Mouse (Mus musculus): Measurements from ENCODE around the gene Disp2. TPM values are rescaled to one million over a fixed set of nuclear protein-coding genes. Genes with fewer than 3 reads are reported as not detected.

The Disp2 gene
- polyA plus RNA-seq, 1 experiment, result not detected

GRCm38 (mm10) chr2:118774536-118774935 lies 5.0 kb upstream of the Disp2 start:
- 56% methylated on average over 2 of the region's 2 CpGs for WGBS
- H3K4me1 ChIP-seq (ENCODE audit: control insufficient read depth, insufficient read depth, low read length), result no peaks in the 10 kb centered on the region
- TF ChIP-seq CTCF (IDR thresholded peaks at IDR 0.05; ENCODE audit: control insufficient read depth, insufficient read depth, low read length), result no peak
- no peak for TF ChIP-seq POLR2A (IDR thresholded peaks at IDR 0.05; ENCODE audit: borderline replicate concordance, control insufficient read depth, low read depth, low read length)
- no peak overlapping the region for H3K4me3 ChIP-seq (replicated peaks; ENCODE audit: control insufficient read depth, low read depth, low read length)
- no peak overlapping the region for H3K27ac ChIP-seq (ENCODE audit: control insufficient read depth, insufficient read depth, low read depth, low read length, poor library complexity)

- WGBS, result 4% methylated on average over 1 of the region's 1 CpGs
- H3K4me1 ChIP-seq (ENCODE audit: control insufficient read depth, insufficient read depth, low read length), result no peaks in the 10 kb centered on the region; the same call in 1 of the 2 replicates
Observed at GRCm38 (mm10) chr2:118775396-118775795, 4.1 kb upstream of the Disp2 start.

GRCm38 (mm10) chr2:118775846-118776245 lies 3.7 kb upstream of the Disp2 start:
- 67% methylated on average over 4 of the region's 4 CpGs for WGBS
- no peak overlapping the region; the same call in 1 of the 2 replicates for H3K27ac ChIP-seq (ENCODE audit: control insufficient read depth, insufficient read depth, low read depth, low read length, poor library complexity)

More at GRCm38 (mm10) chr2:118775396-118775795, 4.1 kb upstream of the Disp2 start:
- Histone ChIP-seq H3K4me3 (replicated peaks; ENCODE audit: control insufficient read depth, low read depth, low read length) (no peak overlapping the region), H3K27ac (ENCODE audit: control insufficient read depth, insufficient read depth, low read depth, low read length, poor library complexity) (no peak overlapping the region)
- TF ChIP-seq POLR2A (IDR thresholded peaks at IDR 0.05; ENCODE audit: borderline replicate concordance, control insufficient read depth, low read depth, low read length) (no peak), CTCF (IDR thresholded peaks at IDR 0.05; ENCODE audit: control insufficient read depth, insufficient read depth, low read length) (no peak)

GRCm38 (mm10) chr2:118776295-118776694 lies 3.2 kb upstream of the Disp2 start:
- 54% methylated on average over 2 of the region's 2 CpGs for WGBS
- no peaks in the 10 kb centered on the region; the same call in 1 of the 2 replicates for H3K4me1 ChIP-seq (ENCODE audit: control insufficient read depth, insufficient read depth, low read length)
- H3K27ac ChIP-seq (ENCODE audit: control insufficient read depth, insufficient read depth, low read depth, low read length, poor library complexity), result no peak overlapping the region; the same call in 1 of the 2 replicates
- no peak overlapping the region for H3K4me3 ChIP-seq (replicated peaks; ENCODE audit: control insufficient read depth, low read depth, low read length)
- TF ChIP-seq POLR2A (IDR thresholded peaks at IDR 0.05; ENCODE audit: borderline replicate concordance, control insufficient read depth, low read depth, low read length), result no peak
- TF ChIP-seq CTCF (IDR thresholded peaks at IDR 0.05; ENCODE audit: control insufficient read depth, insufficient read depth, low read length), result no peak

More at GRCm38 (mm10) chr2:118775846-118776245, 3.7 kb upstream of the Disp2 start:
- TF ChIP-seq POLR2A (IDR thresholded peaks at IDR 0.05; ENCODE audit: borderline replicate concordance, control insufficient read depth, low read depth, low read length), result no peak
- TF ChIP-seq CTCF (IDR thresholded peaks at IDR 0.05; ENCODE audit: control insufficient read depth, insufficient read depth, low read length), result no peak
- H3K4me3 ChIP-seq (replicated peaks; ENCODE audit: control insufficient read depth, low read depth, low read length), result no peak overlapping the region
- H3K4me1 ChIP-seq (ENCODE audit: control insufficient read depth, insufficient read depth, low read length), result no peaks in the 10 kb centered on the region; the same call in 1 of the 2 replicates

GRCm38 (mm10) chr2:118778418-118778817 lies 1.1 kb upstream of the Disp2 start:
- no peaks in the 10 kb centered on the region; the same call in 1 of the 2 replicates for H3K4me1 ChIP-seq (ENCODE audit: control insufficient read depth, insufficient read depth, low read length)
- no peak overlapping the region for H3K27ac ChIP-seq (ENCODE audit: control insufficient read depth, insufficient read depth, low read depth, low read length, poor library complexity)
- H3K4me3 ChIP-seq (replicated peaks; ENCODE audit: control insufficient read depth, low read depth, low read length), result no peak overlapping the region
- 73% methylated on average over 4 of the region's 4 CpGs for WGBS
- TF ChIP-seq POLR2A (IDR thresholded peaks at IDR 0.05; ENCODE audit: borderline replicate concordance, control insufficient read depth, low read depth, low read length) (no peak), CTCF (IDR thresholded peaks at IDR 0.05; ENCODE audit: control insufficient read depth, insufficient read depth, low read length) (no peak)

GRCm38 (mm10) chr2:118779065-118779464 lies 454 bp upstream of the Disp2 start:
- H3K4me3 ChIP-seq (replicated peaks; ENCODE audit: control insufficient read depth, low read depth, low read length), result no peak overlapping the region
- WGBS, result 32% methylated on average over 10 of the region's 10 CpGs

GRCm38 (mm10) chr2:118781115-118781514 lies 1.6 kb downstream of the Disp2 start:
- Histone ChIP-seq H3K4me1 (ENCODE audit: control insufficient read depth, insufficient read depth, low read length) (no peaks in the 10 kb centered on the region; the same call in 1 of the 2 replicates), H3K27ac (ENCODE audit: control insufficient read depth, insufficient read depth, low read depth, low read length, poor library complexity) (no peak overlapping the region), H3K4me3 (replicated peaks; ENCODE audit: control insufficient read depth, low read depth, low read length) (no peak overlapping the region)
- WGBS, result 52% methylated on average over 1 of the region's 1 CpGs
- TF ChIP-seq POLR2A (IDR thresholded peaks at IDR 0.05; ENCODE audit: borderline replicate concordance, control insufficient read depth, low read depth, low read length) (no peak), CTCF (IDR thresholded peaks at IDR 0.05; ENCODE audit: control insufficient read depth, insufficient read depth, low read length) (no peak)

More at GRCm38 (mm10) chr2:118779065-118779464, 454 bp upstream of the Disp2 start:
- no peak for TF ChIP-seq POLR2A (IDR thresholded peaks at IDR 0.05; ENCODE audit: borderline replicate concordance, control insufficient read depth, low read depth, low read length)
- TF ChIP-seq CTCF (IDR thresholded peaks at IDR 0.05; ENCODE audit: control insufficient read depth, insufficient read depth, low read length), result no peak
- no peak overlapping the region for H3K27ac ChIP-seq (ENCODE audit: control insufficient read depth, insufficient read depth, low read depth, low read length, poor library complexity)
- H3K4me1 ChIP-seq (ENCODE audit: control insufficient read depth, insufficient read depth, low read length), result no peaks in the 10 kb centered on the region; the same call in 1 of the 2 replicates

- Histone ChIP-seq H3K4me1 (ENCODE audit: control insufficient read depth, insufficient read depth, low read length) (no peaks in the 10 kb centered on the region; the same call in 1 of the 2 replicates), H3K4me3 (replicated peaks; ENCODE audit: control insufficient read depth, low read depth, low read length) (no peak overlapping the region), H3K27ac (ENCODE audit: control insufficient read depth, insufficient read depth, low read depth, low read length, poor library complexity) (no peak overlapping the region)
- no peak for TF ChIP-seq CTCF (IDR thresholded peaks at IDR 0.05; ENCODE audit: control insufficient read depth, insufficient read depth, low read length)
- WGBS, result 32% methylated on average over 4 of the region's 4 CpGs
Observed at GRCm38 (mm10) chr2:118782303-118782702, 2.8 kb downstream of the Disp2 start.

GRCm38 (mm10) chr2:118783093-118783492 lies 3.6 kb downstream of the Disp2 start:
- Histone ChIP-seq H3K27ac (ENCODE audit: control insufficient read depth, insufficient read depth, low read depth, low read length, poor library complexity) (no peak overlapping the region), H3K4me1 (ENCODE audit: control insufficient read depth, insufficient read depth, low read length) (no peaks in the 10 kb centered on the region; the same call in 1 of the 2 replicates), H3K4me3 (replicated peaks; ENCODE audit: control insufficient read depth, low read depth, low read length) (no peak overlapping the region)
- TF ChIP-seq POLR2A (IDR thresholded peaks at IDR 0.05; ENCODE audit: borderline replicate concordance, control insufficient read depth, low read depth, low read length) (no peak), CTCF (IDR thresholded peaks at IDR 0.05; ENCODE audit: control insufficient read depth, insufficient read depth, low read length) (no peak)
- 34% methylated on average over 5 of the region's 5 CpGs for WGBS

Data from bone marrow, adult 2 months (tissue).